Comparison of ENCODE assay signal across 9 mouse cellular contexts in genomic region chr8:12677529-12677928, GRCm38 (mm10). TPM values are rescaled to one million over a fixed set of nuclear protein-coding genes. Genes with fewer than 3 reads are reported as not detected.
DNase-seq lines count a peak whose midpoint lies in the region; ATAC-seq and TF ChIP-seq lines count a peak whose summit lies in the region.
"Had no signal": no experiment of that assay in that cellular context is flagged by ENCODE, and none has a peak within 500 bp of the region (broad histone marks: within the 10 kb centered on the region; RNA-seq: fewer than 3 reads in every experiment).

No protein-coding gene starts in this region.

- peak; percentile 71 for DNase-seq in ES-E14 (ENCODE audit: low read depth, low spot score)
- DNase-seq in cerebellum, adult 11 months: peak; percentile 78
- DNase-seq in forebrain, embryonic 14.5 days (ENCODE audit: low spot score): peak; percentile 87
- peak; percentile 68 to 91 for DNase-seq in layer of hippocampus, adult 2 months (ENCODE audit: low spot score in 2 of 2)
- DNase-seq in ovary, postnatal 14 days (ENCODE audit: low spot score): peak; percentile 78
- DNase-seq in thymus, postnatal 10 days (ENCODE audit: low spot score in 2 of 2): peak; percentile 24 to 84

- H3K4me3 ChIP-seq in ES-E14 (ENCODE audit: insufficient read depth in 1 of 2, low read depth in 1 of 2, low read length in 2 of 2, poor library complexity in 1 of 2, severe bottlenecking in 1 of 2): no peak overlapping the region
- no peak overlapping the region for H3K4me3 ChIP-seq in forebrain, embryonic 14.5 days (ENCODE audit: low read depth, low read length)
- H3K4me3 ChIP-seq in layer of hippocampus, adult 2 months: no peak overlapping the region
- H3K4me3 ChIP-seq in lung, embryonic 16.5 days (ENCODE audit: low read length): no peak overlapping the region
- H3K4me3 ChIP-seq: limb, embryonic 15.5 days had no signal

- no peaks in the 10 kb centered on the region for H3K36me3 ChIP-seq in ES-E14 (ENCODE audit: control insufficient read depth, insufficient read depth, low read length, poor library complexity, severe bottlenecking)
- no peaks in the 10 kb centered on the region for H3K36me3 ChIP-seq in forebrain, embryonic 14.5 days (ENCODE audit: control insufficient read depth, insufficient read depth, low read length)
- H3K36me3 ChIP-seq in lung, embryonic 16.5 days (ENCODE audit: control insufficient read depth, insufficient read depth, low read length): no peaks in the 10 kb centered on the region
- H3K36me3 ChIP-seq: limb, embryonic 15.5 days had no signal

- in situ Hi-C loops in ES-E14 (cut with MboI; ENCODE audit: low sequenced_read_pairs in 2 of 2, unreplicated experiment in 2 of 2): no loop called here

- peak; percentile 93 for TF ChIP-seq CTCF in layer of hippocampus, adult 2 months (conservative IDR thresholded peaks at IDR 0.05)

- H3K27me3 ChIP-seq in forebrain, embryonic 14.5 days (replicated peaks; ENCODE audit: control insufficient read depth, insufficient read depth, low read length): no peaks in the 10 kb centered on the region
- peaks cover 5% of the 10 kb centered on the region; the same call in 1 of the 2 replicates for H3K27me3 ChIP-seq in lung, embryonic 16.5 days (ENCODE audit: control insufficient read depth, insufficient read depth, low read depth, low read length)

- no peak overlapping the region for H3K4me2 ChIP-seq in forebrain, embryonic 14.5 days (ENCODE audit: low read length)
- H3K4me2 ChIP-seq in lung, embryonic 16.5 days (ENCODE audit: low read depth, low read length): no peak overlapping the region
- H3K4me2 ChIP-seq: limb, embryonic 15.5 days had no signal

- no peak overlapping the region for H3K9ac ChIP-seq in ES-E14 (ENCODE audit: insufficient read depth, low read depth, low read length, poor library complexity, severe bottlenecking)
- H3K9ac ChIP-seq in forebrain, embryonic 14.5 days (ENCODE audit: low read length): no peak overlapping the region
- no peak overlapping the region for H3K9ac ChIP-seq in lung, embryonic 16.5 days (ENCODE audit: low read length)
- H3K9ac ChIP-seq: limb, embryonic 15.5 days had no signal

- H3K4me1 ChIP-seq in ES-E14 (ENCODE audit: control insufficient read depth in 2 of 2, insufficient read depth in 2 of 2, low read length in 2 of 2, poor library complexity in 1 of 2): no peaks in the 10 kb centered on the region; a peak in 1 of 4 replicates
- H3K4me1 ChIP-seq in forebrain, embryonic 14.5 days (ENCODE audit: control insufficient read depth, insufficient read depth, low read length): peaks cover 5% of the 10 kb centered on the region
- peaks cover under 1% of the 10 kb centered on the region for H3K4me1 ChIP-seq in lung, embryonic 16.5 days (replicated peaks; ENCODE audit: control insufficient read depth, insufficient read depth, low read length)

- no peak overlapping the region for H3K27ac ChIP-seq in ES-E14 (ENCODE audit: insufficient read depth, low read depth, low read length, poor library complexity, severe bottlenecking)
- no peak overlapping the region for H3K27ac ChIP-seq in forebrain, embryonic 14.5 days (ENCODE audit: low read depth, low read length)
- no peak overlapping the region for H3K27ac ChIP-seq in layer of hippocampus, adult 2 months
- no peak overlapping the region for H3K27ac ChIP-seq in lung, embryonic 16.5 days (ENCODE audit: low read length)
- H3K27ac ChIP-seq: limb, embryonic 15.5 days had no signal

- H3K9me3 ChIP-seq in ES-E14 (ENCODE audit: control insufficient read depth, insufficient read depth, low read depth, low read length): no peaks in the 10 kb centered on the region
- H3K9me3 ChIP-seq in forebrain, embryonic 14.5 days (replicated peaks; ENCODE audit: control insufficient read depth, low read length): no peaks in the 10 kb centered on the region
- no peaks in the 10 kb centered on the region for H3K9me3 ChIP-seq in lung, embryonic 16.5 days (ENCODE audit: control insufficient read depth, low read length)
- H3K9me3 ChIP-seq: limb, embryonic 15.5 days had no signal

- peak; percentile 89 for ATAC-seq in forebrain, embryonic 14.5 days
- ATAC-seq in hematopoietic stem cell, adult 5-6 weeks (replicated peaks in 1 of 2; ENCODE audit: insufficient read depth in 1 of 2, low FRiP score in 2 of 2, low TSS enrichment in 1 of 2, low read depth in 1 of 2, poor library complexity in 2 of 2, severe bottlenecking in 2 of 2): peak; percentile 93
- peak; percentile 87 for ATAC-seq in lung, embryonic 16.5 days (ENCODE audit: low read depth)

- 5% methylated on average over 7 of the region's 7 CpGs for WGBS in forebrain, embryonic 14.5 days
- WGBS in lung, embryonic 16.5 days: 3% methylated on average over 7 of the region's 7 CpGs

TF ChIP-seq in ES-E14, 5 proteins besides CTCF, POLR2A, EP300 and RAD21:
- TF ChIP-seq ZNF384 (IDR thresholded peaks at IDR 0.05; ENCODE audit: low read depth, low read length): no peak
- TF ChIP-seq ZC3H11A (IDR thresholded peaks at IDR 0.05; ENCODE audit: borderline replicate concordance, low read depth, low read length): peak; percentile 88
TF ChIP-seq in ES-E14: peak in this region for 1.

RNA-seq across cellular contexts. Expression of gene Tubgcp3, which starts 5.5 kb away (rescaled TPM):
- 24.5 and 26.3 TPM in 2 replicates for total RNA-seq in ES-E14 (2012; rRNA removed)
- polyA plus RNA-seq in forebrain, embryonic 14.5 days (2014; fragmentation: Nextera tagmentation; extraction: Ambion mirVana): 47.3 and 51.8 TPM in 2 replicates
- 56.3 and 61.8 TPM in 2 replicates for total RNA-seq in hematopoietic stem cell, adult 5-6 weeks (2017)
- 10 to 100 TPM; 35.7 to 37.4 TPM for total RNA-seq in layer of hippocampus, adult 2 months (2021)
- polyA plus RNA-seq in lung, embryonic 16.5 days (2015; fragmentation: Nextera tagmentation; extraction: Ambion mirVana): 45.3 and 47.4 TPM in 2 replicates
